ENCODE assay signal across 8 mouse cellular contexts in genomic region chr13:107831221-107831681, GRCm38 (mm10).
DNase-seq lines count a peak whose midpoint lies in the region; ATAC-seq and TF ChIP-seq lines count a peak whose summit lies in the region.

No protein-coding gene starts in this region.

- TF ChIP-seq POLR2A in liver, adult 2 months (IDR thresholded peaks at IDR 0.05; ENCODE audit: extremely low read depth, insufficient read depth, low read length) = no peak

- H3K27ac ChIP-seq in heart, embryonic 13.5 days (replicated peaks) = 0 out of 2 replicates have a peak overlapping the region, but pooled peaks have one; percentile 24
- H3K27ac ChIP-seq in kidney, postnatal 0 days = no peak overlapping the region
- no peak overlapping the region for H3K27ac ChIP-seq in liver, adult 2 months (replicated peaks; ENCODE audit: insufficient read depth, low read depth, low read length)

- ATAC-seq in heart, embryonic 13.5 days (ENCODE audit: extremely low read depth, insufficient number of reproducible peaks, low FRiP score, low TSS enrichment) = peak; percentile 94
- ATAC-seq in kidney, postnatal 0 days (replicated peaks; ENCODE audit: low FRiP score, low read depth) = peak; percentile 100
- peak; percentile 93 for ATAC-seq in monocyte, adult 5-6 weeks (replicated peaks; ENCODE audit: insufficient number of reproducible peaks, low FRiP score, low TSS enrichment, poor library complexity, severe bottlenecking)

- WGBS in heart, embryonic 13.5 days = 2% methylated on average over 17 of the region's 17 CpGs
- 1% methylated on average over 17 of the region's 17 CpGs for WGBS in kidney, postnatal 0 days
- 2% methylated on average over 17 of the region's 17 CpGs for WGBS in liver, adult 2 months

- H3K9me3 ChIP-seq in heart, embryonic 13.5 days = no peaks in the 10 kb centered on the region
- H3K9me3 ChIP-seq in kidney, postnatal 0 days (replicated peaks; ENCODE audit: low read length) = no peaks in the 10 kb centered on the region

- H3K9ac ChIP-seq in heart, embryonic 13.5 days = no peak overlapping the region
- no peak overlapping the region for H3K9ac ChIP-seq in kidney, postnatal 0 days (ENCODE audit: low read depth, low read length)
- no peak overlapping the region for H3K9ac ChIP-seq in liver, adult 2 months (ENCODE audit: low read depth, low read length)

- H3K36me3 ChIP-seq in heart, embryonic 13.5 days = no peaks in the 10 kb centered on the region
- H3K36me3 ChIP-seq in kidney, postnatal 0 days (ENCODE audit: insufficient read depth, low read length) = no peaks in the 10 kb centered on the region
- H3K36me3 ChIP-seq in liver, adult 2 months (ENCODE audit: control insufficient read depth, insufficient read depth, low read length) = no peaks in the 10 kb centered on the region

- H3K4me3 ChIP-seq in heart, embryonic 13.5 days = peak overlapping the region; percentile 35
- H3K4me3 ChIP-seq in kidney, postnatal 0 days (replicated peaks; ENCODE audit: low read depth, low read length) = peak overlapping the region; percentile 26
- peak overlapping the region; percentile 6; the same call in 1 of the 2 replicates for H3K4me3 ChIP-seq in liver, adult 2 months (ENCODE audit: insufficient read depth, low read depth, low read length)

- peaks cover 49% of the 10 kb centered on the region for H3K4me1 ChIP-seq in heart, embryonic 13.5 days
- peaks cover 8% of the 10 kb centered on the region for H3K4me1 ChIP-seq in kidney, postnatal 0 days (replicated peaks; ENCODE audit: insufficient read depth, low read length)
- H3K4me1 ChIP-seq in liver, adult 2 months (ENCODE audit: control insufficient read depth, insufficient read depth, low read length) = peaks cover 12% of the 10 kb centered on the region

- peaks cover 32% of the 10 kb centered on the region for H3K79me2 ChIP-seq in liver, adult 2 months (ENCODE audit: control insufficient read depth, insufficient read depth, low read length)

- H3K4me2 ChIP-seq in heart, embryonic 13.5 days = peak overlapping the region; percentile 63
- H3K4me2 ChIP-seq in kidney, postnatal 0 days (ENCODE audit: low read length) = peak overlapping the region; percentile 49

- peak; percentile 93 for DNase-seq in CD4-positive helper T cell, adult 2 months (ENCODE audit: low read depth, low spot score)
- DNase-seq in brain, embryonic 18.5 days (ENCODE audit: low read depth, low spot score) = peak; percentile 74
- DNase-seq in fibroblast of lung, adult 2 months (ENCODE audit: low read depth) = peak; percentile 97
- peak; percentile 98 for DNase-seq in kidney, postnatal 0 days (ENCODE audit: low spot score)
- peak; percentile 96 for DNase-seq in liver, adult 2 months (ENCODE audit: extremely low read depth, low read depth, low spot score)
- DNase-seq in spleen, postnatal 36 days (ENCODE audit: low spot score in 2 of 2) = peak; percentile 82 to 83

- no peaks in the 10 kb centered on the region for H3K27me3 ChIP-seq in heart, embryonic 13.5 days (replicated peaks)
- no peaks in the 10 kb centered on the region for H3K27me3 ChIP-seq in kidney, postnatal 0 days (ENCODE audit: insufficient read depth, low read length)
- H3K27me3 ChIP-seq in liver, adult 2 months (ENCODE audit: control insufficient read depth, insufficient read depth, low read length) = no peaks in the 10 kb centered on the region

- TF ChIP-seq CTCF in kidney, postnatal 0 days (IDR thresholded peaks at IDR 0.05; ENCODE audit: low read depth) = no peak
- TF ChIP-seq CTCF in liver, adult 2 months (IDR thresholded peaks at IDR 0.05; ENCODE audit: low read depth, low read length) = no peak
